Mouse (Mus musculus): ENCODE data around the gene Pard3b. TPM values are rescaled to one million over a fixed set of nuclear protein-coding genes. Genes with fewer than 3 reads are reported as not detected.

The Pard3b gene
- polyA plus RNA-seq, 1 experiment, result 0.12 TPM

- H3K27ac ChIP-seq (ENCODE audit: insufficient read depth, low read depth, low read length), result no peak overlapping the region
- H3K4me1 ChIP-seq (ENCODE audit: control insufficient read depth, insufficient read depth, low read length), result no peaks in the 10 kb centered on the region
- no peak for TF ChIP-seq CTCF (IDR thresholded peaks at IDR 0.05; ENCODE audit: low read depth, low read length)
- TF ChIP-seq POLR2A (IDR thresholded peaks at IDR 0.05; ENCODE audit: borderline replicate concordance, low read depth, low read length), result no peak
- H3K4me3 ChIP-seq (ENCODE audit: insufficient read depth, low read length), result no peak overlapping the region
These were observed 323.9 kb downstream of the Pard3b start for GRCm38 (mm10) chr1:61962571-61962970.

GRCm38 (mm10) chr1:61967124-61967523 lies 328.5 kb downstream of the Pard3b start:
- Histone ChIP-seq H3K27ac (ENCODE audit: insufficient read depth, low read depth, low read length) (no peak overlapping the region), H3K4me3 (ENCODE audit: insufficient read depth, low read length) (no peak overlapping the region), H3K4me1 (ENCODE audit: control insufficient read depth, insufficient read depth, low read length) (no peaks in the 10 kb centered on the region)
- TF ChIP-seq POLR2A (IDR thresholded peaks at IDR 0.05; ENCODE audit: borderline replicate concordance, low read depth, low read length) (no peak), CTCF (IDR thresholded peaks at IDR 0.05; ENCODE audit: low read depth, low read length) (no peak)

GRCm38 (mm10) chr1:61967807-61968206 lies 329.2 kb downstream of the Pard3b start:
- H3K27ac ChIP-seq (ENCODE audit: insufficient read depth, low read depth, low read length), result no peak overlapping the region
- TF ChIP-seq POLR2A (IDR thresholded peaks at IDR 0.05; ENCODE audit: borderline replicate concordance, low read depth, low read length) (no peak), CTCF (IDR thresholded peaks at IDR 0.05; ENCODE audit: low read depth, low read length) (no peak)

GRCm38 (mm10) chr1:61997711-61998110 lies 359.1 kb downstream of the Pard3b start:
- Histone ChIP-seq H3K4me1 (ENCODE audit: control insufficient read depth, insufficient read depth, low read length) (no peaks in the 10 kb centered on the region), H3K27ac (ENCODE audit: insufficient read depth, low read depth, low read length) (no peak overlapping the region), H3K4me3 (ENCODE audit: insufficient read depth, low read length) (no peak overlapping the region)
- no peak for TF ChIP-seq CTCF (IDR thresholded peaks at IDR 0.05; ENCODE audit: low read depth, low read length)
- no peak for TF ChIP-seq POLR2A (IDR thresholded peaks at IDR 0.05; ENCODE audit: borderline replicate concordance, low read depth, low read length)

More at GRCm38 (mm10) chr1:61967807-61968206, 329.2 kb downstream of the Pard3b start:
- Histone ChIP-seq H3K4me1 (ENCODE audit: control insufficient read depth, insufficient read depth, low read length) (no peaks in the 10 kb centered on the region), H3K4me3 (ENCODE audit: insufficient read depth, low read length) (no peak overlapping the region)

GRCm38 (mm10) chr1:62008811-62009210 lies 370.2 kb downstream of the Pard3b start:
- Histone ChIP-seq H3K4me3 (ENCODE audit: insufficient read depth, low read length) (no peak overlapping the region), H3K4me1 (ENCODE audit: control insufficient read depth, insufficient read depth, low read length) (no peaks in the 10 kb centered on the region), H3K27ac (ENCODE audit: insufficient read depth, low read depth, low read length) (no peak overlapping the region)
- TF ChIP-seq POLR2A (IDR thresholded peaks at IDR 0.05; ENCODE audit: borderline replicate concordance, low read depth, low read length) (no peak), CTCF (IDR thresholded peaks at IDR 0.05; ENCODE audit: low read depth, low read length) (no peak)

- no peaks in the 10 kb centered on the region for H3K4me1 ChIP-seq (ENCODE audit: control insufficient read depth, insufficient read depth, low read length)
- TF ChIP-seq POLR2A (IDR thresholded peaks at IDR 0.05; ENCODE audit: borderline replicate concordance, low read depth, low read length) (no peak), CTCF (IDR thresholded peaks at IDR 0.05; ENCODE audit: low read depth, low read length) (no peak)
- no peak overlapping the region for H3K4me3 ChIP-seq (ENCODE audit: insufficient read depth, low read length)
- no peak overlapping the region for H3K27ac ChIP-seq (ENCODE audit: insufficient read depth, low read depth, low read length)
These were observed 373.1 kb downstream of the Pard3b start for GRCm38 (mm10) chr1:62011712-62012111.

GRCm38 (mm10) chr1:62016536-62017300 lies 378.1 kb downstream of the Pard3b start:
- no peak overlapping the region for H3K27ac ChIP-seq (ENCODE audit: insufficient read depth, low read depth, low read length)
- H3K4me1 ChIP-seq (ENCODE audit: control insufficient read depth, insufficient read depth, low read length), result no peaks in the 10 kb centered on the region
- no peak overlapping the region for H3K4me3 ChIP-seq (ENCODE audit: insufficient read depth, low read length)
- TF ChIP-seq CTCF (IDR thresholded peaks at IDR 0.05; ENCODE audit: low read depth, low read length), result no peak
- TF ChIP-seq POLR2A (IDR thresholded peaks at IDR 0.05; ENCODE audit: borderline replicate concordance, low read depth, low read length), result no peak

- H3K4me3 ChIP-seq (ENCODE audit: insufficient read depth, low read length), result no peak overlapping the region
- TF ChIP-seq CTCF (IDR thresholded peaks at IDR 0.05; ENCODE audit: low read depth, low read length) (no peak), POLR2A (IDR thresholded peaks at IDR 0.05; ENCODE audit: borderline replicate concordance, low read depth, low read length) (no peak)
- no peak overlapping the region for H3K27ac ChIP-seq (ENCODE audit: insufficient read depth, low read depth, low read length)
- no peaks in the 10 kb centered on the region for H3K4me1 ChIP-seq (ENCODE audit: control insufficient read depth, insufficient read depth, low read length)
These were observed 379.7 kb downstream of the Pard3b start for GRCm38 (mm10) chr1:62018276-62018675.

GRCm38 (mm10) chr1:62019743-62020142 lies 381.1 kb downstream of the Pard3b start:
- Histone ChIP-seq H3K4me3 (ENCODE audit: insufficient read depth, low read length) (no peak overlapping the region), H3K4me1 (ENCODE audit: control insufficient read depth, insufficient read depth, low read length) (no peaks in the 10 kb centered on the region), H3K27ac (ENCODE audit: insufficient read depth, low read depth, low read length) (no peak overlapping the region)
- TF ChIP-seq POLR2A (IDR thresholded peaks at IDR 0.05; ENCODE audit: borderline replicate concordance, low read depth, low read length), result no peak

- TF ChIP-seq POLR2A (IDR thresholded peaks at IDR 0.05; ENCODE audit: borderline replicate concordance, low read depth, low read length) (no peak), CTCF (IDR thresholded peaks at IDR 0.05; ENCODE audit: low read depth, low read length) (no peak)
- Histone ChIP-seq H3K4me1 (ENCODE audit: control insufficient read depth, insufficient read depth, low read length) (no peaks in the 10 kb centered on the region), H3K4me3 (ENCODE audit: insufficient read depth, low read length) (no peak overlapping the region), H3K27ac (ENCODE audit: insufficient read depth, low read depth, low read length) (no peak overlapping the region)
These were observed 403.1 kb downstream of the Pard3b start for GRCm38 (mm10) chr1:62041718-62042117.

All from bone marrow macrophage, adult 2 months (primary cell).